Mouse (Mus musculus): ENCODE data around the gene Ptpdc1.

Gene Ptpdc1

GRCm38 (mm10) chr13:48548296-48548695, 77.2 kb downstream of the Ptpdc1 start:
- DNase-seq (ENCODE audit: low read depth, low spot score) = no peak

- DNase-seq (ENCODE audit: low read depth, low spot score) = no peak
These were observed 77.8 kb downstream of the Ptpdc1 start for GRCm38 (mm10) chr13:48547623-48548022.

- peak; percentile 99 for DNase-seq (ENCODE audit: low read depth, low spot score)
These were observed 79.0 kb downstream of the Ptpdc1 start for GRCm38 (mm10) chr13:48546330-48546917.

DNA sequence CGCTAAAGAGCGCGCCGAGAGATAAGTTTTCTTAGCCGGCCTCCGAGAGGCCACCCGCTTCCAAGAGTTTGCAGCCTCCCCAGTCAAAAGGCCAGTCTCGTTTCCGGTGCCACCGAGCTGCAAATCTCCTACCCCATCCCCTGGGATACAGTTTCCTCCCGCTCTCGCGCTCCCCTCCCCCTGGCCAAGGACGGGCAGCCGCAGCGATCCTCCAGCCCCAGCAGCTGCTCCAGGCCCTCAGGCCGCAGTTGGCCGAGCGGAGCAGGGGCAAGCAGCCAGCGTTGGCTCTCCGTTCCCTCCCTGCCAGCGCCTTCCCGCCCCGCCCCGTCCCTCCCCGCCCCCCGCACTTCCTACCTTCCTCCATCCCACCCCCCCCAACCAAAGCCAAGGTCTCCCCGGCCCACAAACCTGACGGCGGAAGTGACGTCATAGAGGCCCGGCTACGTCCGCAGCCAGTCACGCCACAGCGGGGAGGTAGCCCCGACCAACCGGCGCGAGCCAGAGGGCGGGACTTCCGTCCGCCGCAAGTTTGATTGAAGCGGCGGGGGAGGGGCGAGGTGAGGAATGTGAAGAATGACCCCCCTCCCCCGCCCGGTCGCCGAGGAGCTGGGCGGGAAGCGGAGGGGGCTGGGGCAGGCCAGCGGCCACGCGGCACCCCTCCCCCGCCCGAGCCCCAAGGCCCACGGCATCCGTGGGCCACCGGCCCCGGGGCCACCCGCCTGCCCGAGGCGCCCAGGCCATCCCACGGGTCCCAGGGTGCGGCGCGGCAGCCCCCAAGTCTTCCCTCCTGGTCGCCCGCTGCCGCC, 79.8 kb downstream of the Ptpdc1 start:
- peak; percentile 99 for DNase-seq (ENCODE audit: low read depth, low spot score)

- DNase-seq (ENCODE audit: low read depth, low spot score) = no peak
These were observed 80.6 kb downstream of the Ptpdc1 start for GRCm38 (mm10) chr13:48544867-48545266.

DNA sequence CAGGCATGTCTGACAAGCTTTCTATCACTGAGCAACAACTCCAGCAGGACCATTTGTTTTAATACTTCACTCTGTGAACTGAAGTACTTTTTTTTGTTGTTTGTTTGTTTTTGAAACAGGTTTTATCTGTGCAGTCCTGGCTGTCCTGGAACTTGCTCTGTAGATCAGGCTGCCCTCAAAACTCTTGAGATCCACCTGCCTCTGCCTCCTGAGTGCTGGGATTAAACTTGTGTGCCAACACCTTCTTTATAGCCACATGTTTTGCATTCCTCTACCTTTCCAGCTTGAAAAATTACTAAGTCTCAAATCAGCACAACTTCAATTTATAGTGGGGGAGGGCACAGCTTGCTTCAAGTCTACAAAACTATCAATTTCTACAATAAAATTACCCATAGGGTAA, 81.1 kb downstream of the Ptpdc1 start:
- DNase-seq (ENCODE audit: low read depth, low spot score) = no peak

DNA sequence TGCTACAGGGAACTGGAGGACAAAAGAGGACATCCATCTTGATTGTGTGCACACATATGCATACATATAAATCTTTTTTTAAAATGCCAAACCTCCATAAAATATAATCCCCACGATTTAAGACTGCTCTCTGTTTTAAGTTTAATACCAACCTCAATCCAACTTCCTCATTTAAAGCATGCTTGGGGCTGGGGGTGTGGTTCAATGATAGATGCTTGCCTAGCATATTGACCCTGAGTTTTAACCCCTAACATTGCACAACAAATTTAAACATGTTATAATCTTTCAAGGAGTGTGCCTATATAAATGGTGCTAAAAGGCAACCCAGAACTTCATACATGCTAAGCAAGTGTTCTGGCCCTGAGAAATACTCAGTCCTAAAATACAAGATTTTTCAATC, 85.0 kb downstream of the Ptpdc1 start:
- DNase-seq (ENCODE audit: low read depth, low spot score) = no peak

- no peak for DNase-seq (ENCODE audit: low read depth, low spot score)
These were observed 92.0 kb downstream of the Ptpdc1 start for GRCm38 (mm10) chr13:48533441-48533840.

DNA sequence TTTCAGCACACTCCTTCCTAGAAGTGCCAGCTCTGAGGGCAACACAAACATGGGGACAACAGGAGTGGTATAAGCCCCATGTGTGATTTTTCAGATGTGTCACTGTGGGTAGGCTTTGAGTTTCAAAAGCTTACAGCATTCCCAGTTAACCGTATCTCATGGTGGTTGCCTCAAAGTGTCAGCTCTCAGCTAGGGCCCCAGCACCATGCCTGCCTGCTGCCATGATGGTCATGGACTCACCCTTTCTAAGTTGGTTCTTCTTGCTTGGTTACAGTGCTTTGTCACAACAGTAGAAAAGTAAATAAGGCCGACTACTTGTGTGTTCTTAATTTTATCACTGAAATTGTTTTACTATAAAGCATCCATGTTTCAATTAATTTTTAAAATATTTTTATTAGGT, 94.0 kb downstream of the Ptpdc1 start:
- no peak for DNase-seq (ENCODE audit: low read depth, low spot score)

DNA sequence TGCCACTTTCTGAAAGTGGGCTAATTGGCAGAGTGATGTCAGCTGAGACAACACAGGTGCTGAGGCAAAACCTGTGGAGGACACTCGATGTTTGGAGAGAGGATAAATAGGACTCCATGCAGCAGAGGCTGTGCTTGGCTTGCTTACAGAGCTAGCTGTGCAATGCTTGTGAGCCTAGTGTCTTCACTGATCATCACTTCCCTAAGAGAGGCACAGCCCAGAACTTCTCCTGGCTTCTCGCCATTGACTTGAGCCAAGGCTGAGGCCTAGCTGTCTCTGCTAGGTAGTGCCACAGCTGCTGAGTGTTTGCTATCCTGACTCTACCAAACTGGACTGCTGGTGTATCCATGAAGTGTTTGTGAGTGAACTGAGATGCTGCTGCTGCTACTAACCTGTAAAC, 94.8 kb downstream of the Ptpdc1 start:
- peak; percentile 40 for DNase-seq (ENCODE audit: low read depth, low spot score)

DNA sequence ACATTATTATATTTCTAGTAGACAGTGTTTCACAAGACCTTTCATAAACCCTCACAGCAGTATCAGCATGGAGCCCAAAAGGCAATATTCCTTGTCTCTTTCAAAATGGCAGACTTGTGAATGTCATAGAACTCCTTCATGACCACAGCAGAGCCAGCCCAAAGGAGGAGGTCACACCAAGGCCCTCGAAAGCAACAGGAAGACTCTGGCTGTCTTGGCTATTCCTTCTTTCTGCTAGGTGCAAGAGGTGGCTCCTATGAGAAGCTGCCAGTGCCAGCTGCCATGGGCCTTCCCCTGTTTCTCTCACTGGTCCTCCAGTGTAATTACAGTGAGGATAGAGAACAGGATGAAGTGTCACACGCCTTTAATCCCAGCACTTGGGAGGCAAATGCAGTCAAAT, 96.4 kb downstream of the Ptpdc1 start:
- no peak for DNase-seq (ENCODE audit: low read depth, low spot score)

DNA sequence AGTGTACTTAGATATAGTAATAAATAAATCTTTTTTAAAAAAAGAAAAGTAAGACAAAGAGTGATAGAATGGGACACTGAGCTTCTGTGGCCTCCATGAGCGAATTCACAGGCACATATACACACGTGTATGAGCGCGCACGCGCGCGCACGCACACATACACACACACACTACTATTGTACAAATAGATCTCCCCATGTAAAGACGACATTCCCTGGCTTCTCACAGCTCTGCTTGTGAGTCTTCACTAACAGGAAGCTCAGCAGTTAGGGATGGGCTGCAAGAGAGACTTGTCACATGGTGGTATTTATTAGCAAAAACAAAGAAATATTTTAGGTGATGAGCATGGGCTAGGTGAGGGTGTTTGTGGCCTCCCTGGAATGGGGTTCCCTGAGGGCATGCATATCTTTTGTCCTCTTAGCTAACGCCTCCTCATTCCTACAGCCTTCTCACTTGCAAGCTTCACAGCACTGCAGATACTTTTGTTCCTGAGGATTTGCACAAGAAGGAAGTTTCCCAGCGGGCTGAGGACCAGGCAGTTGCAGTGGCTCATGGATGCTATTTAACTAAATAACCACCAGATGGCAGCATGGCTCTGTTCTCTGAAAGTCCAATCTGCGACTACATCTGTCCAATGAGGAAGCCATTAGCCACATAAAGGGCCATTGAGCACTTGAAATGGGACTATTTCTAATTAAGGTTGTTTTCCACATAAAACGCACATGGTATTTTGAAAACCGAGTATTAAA, 97.2 kb downstream of the Ptpdc1 start:
- peak; percentile 72 for DNase-seq (ENCODE audit: low read depth, low spot score)

Data from A20 (cell line).